Mouse (Mus musculus): Measurements from ENCODE around the gene Syp. TPM values are rescaled to one million over a fixed set of nuclear protein-coding genes. Genes with fewer than 3 reads are reported as not detected.

The Syp gene
- polyA plus RNA-seq, 1 experiment, result 0.33 TPM

DNA sequence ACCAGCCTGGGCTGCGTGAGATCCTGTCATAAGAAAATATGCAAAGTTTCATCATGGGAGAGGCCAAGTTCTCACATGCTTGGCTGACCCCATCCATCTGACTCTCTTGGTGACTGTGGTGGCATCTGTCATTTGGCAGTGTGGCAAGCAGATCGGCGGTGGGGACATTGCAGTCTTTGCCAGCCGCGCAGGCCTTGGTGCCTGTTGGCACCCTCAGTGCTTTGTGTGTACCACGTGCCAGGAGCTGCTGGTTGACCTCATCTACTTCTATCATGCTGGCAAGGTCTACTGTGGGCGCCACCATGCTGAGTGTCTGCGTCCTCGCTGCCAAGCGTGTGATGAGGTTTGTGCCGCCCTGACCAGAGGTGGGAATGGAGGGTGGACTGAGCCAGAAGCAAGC is 26.5 kb downstream of the Syp start:
- H3K4me3 ChIP-seq (ENCODE audit: control insufficient read depth, low read depth, low read length), result no peak overlapping the region
- no peak for TF ChIP-seq POLR2A (IDR thresholded peaks at IDR 0.05; ENCODE audit: control insufficient read depth, low read depth, low read length)
- no peak for TF ChIP-seq CTCF (IDR thresholded peaks at IDR 0.05; ENCODE audit: control insufficient read depth, insufficient read depth, insufficient replicate concordance, low read depth, low read length)
- H3K4me1 ChIP-seq (ENCODE audit: control insufficient read depth, insufficient read depth, low read length), result no peaks in the 10 kb centered on the region
- no peak overlapping the region for H3K27ac ChIP-seq (ENCODE audit: control insufficient read depth, insufficient read depth, low read depth, low read length)
- H3K27me3 ChIP-seq (ENCODE audit: control insufficient read depth, insufficient read depth, low read length), result no peaks in the 10 kb centered on the region
- H3K36me3 ChIP-seq (ENCODE audit: control insufficient read depth, insufficient read depth, low read length), result no peaks in the 10 kb centered on the region

DNA sequence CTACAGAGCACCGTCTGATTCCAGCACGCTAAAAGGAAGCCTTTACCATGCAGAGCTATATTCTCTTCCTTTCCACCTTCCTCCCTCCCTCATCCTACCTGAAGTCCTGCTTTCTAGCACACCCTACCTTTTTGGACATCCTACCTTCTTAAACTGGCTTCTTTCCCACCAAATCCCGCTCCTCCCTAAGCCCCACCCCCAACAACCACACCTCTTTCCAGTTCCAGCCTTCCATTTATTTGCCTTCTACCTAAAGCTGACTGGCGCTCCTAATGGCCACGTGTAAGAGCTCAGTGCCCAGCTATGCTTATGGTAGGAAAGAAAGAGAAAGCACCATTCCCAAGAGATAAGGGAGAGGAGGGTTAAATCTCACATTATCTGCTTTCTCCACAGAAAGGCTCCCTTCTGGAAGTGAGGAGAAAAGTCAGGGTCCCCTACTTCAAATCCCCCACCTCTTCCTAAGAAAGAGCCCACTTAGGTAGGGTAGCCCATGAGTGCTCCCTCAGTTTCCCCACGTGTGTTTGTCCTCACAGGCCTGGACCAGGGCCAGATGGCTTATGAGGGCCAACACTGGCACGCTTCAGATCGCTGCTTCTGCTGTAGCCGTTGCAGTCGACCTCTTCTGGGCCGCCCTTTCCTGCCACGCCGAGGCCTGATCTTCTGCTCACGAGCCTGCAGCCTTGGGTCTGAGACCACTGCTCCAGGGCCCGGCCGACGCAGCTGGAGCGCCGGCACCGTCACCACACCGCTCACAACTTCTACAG is 27.6 kb downstream of the Syp start:
- TF ChIP-seq CTCF (IDR thresholded peaks at IDR 0.05; ENCODE audit: control insufficient read depth, insufficient read depth, insufficient replicate concordance, low read depth, low read length), result no peak
- no peak for TF ChIP-seq POLR2A (IDR thresholded peaks at IDR 0.05; ENCODE audit: control insufficient read depth, low read depth, low read length)

DNA sequence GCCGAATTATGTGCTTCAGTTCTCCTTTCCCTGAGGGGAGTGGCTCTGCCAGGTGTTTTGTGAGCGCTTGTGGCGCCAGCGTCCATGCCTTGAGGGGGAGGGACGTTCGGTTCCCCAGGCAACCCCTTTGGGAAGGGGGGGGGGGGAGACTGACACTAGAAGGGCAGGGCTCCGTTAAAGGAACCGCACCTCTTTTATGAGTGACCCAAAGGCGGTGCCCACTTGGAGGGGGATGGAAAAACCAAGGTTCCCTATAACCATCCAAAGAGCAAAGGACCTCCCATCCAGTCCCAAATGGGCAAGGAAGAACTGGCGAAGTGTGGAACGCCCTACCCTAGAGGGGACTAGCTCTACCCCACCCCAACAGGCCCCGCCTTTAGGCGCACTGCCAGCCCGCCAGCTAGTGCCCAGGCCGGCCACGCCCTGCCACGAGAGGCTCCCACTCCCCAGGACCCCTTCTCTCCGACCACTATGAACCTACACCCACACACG is 32.2 kb downstream of the Syp start:
- Histone ChIP-seq H3K4me3 (ENCODE audit: control insufficient read depth, low read depth, low read length) (peak overlapping the region; percentile 84), H3K4me1 (ENCODE audit: control insufficient read depth, insufficient read depth, low read length) (peaks cover 25% of the 10 kb centered on the region), H3K27me3 (ENCODE audit: control insufficient read depth, insufficient read depth, low read length) (no peaks in the 10 kb centered on the region), H3K27ac (ENCODE audit: control insufficient read depth, insufficient read depth, low read depth, low read length) (peak overlapping the region; percentile 78), H3K36me3 (ENCODE audit: control insufficient read depth, insufficient read depth, low read length) (no peaks in the 10 kb centered on the region)
- TF ChIP-seq CTCF (IDR thresholded peaks at IDR 0.05; ENCODE audit: control insufficient read depth, insufficient read depth, insufficient replicate concordance, low read depth, low read length) (no peak), POLR2A (IDR thresholded peaks at IDR 0.05; ENCODE audit: control insufficient read depth, low read depth, low read length) (no peak)

More for the DNA sequence above, 27.6 kb downstream of the Syp start:
- Histone ChIP-seq H3K4me3 (ENCODE audit: control insufficient read depth, low read depth, low read length) (no peak overlapping the region), H3K36me3 (ENCODE audit: control insufficient read depth, insufficient read depth, low read length) (no peaks in the 10 kb centered on the region), H3K4me1 (ENCODE audit: control insufficient read depth, insufficient read depth, low read length) (peaks cover 5% of the 10 kb centered on the region), H3K27me3 (ENCODE audit: control insufficient read depth, insufficient read depth, low read length) (no peaks in the 10 kb centered on the region), H3K27ac (ENCODE audit: control insufficient read depth, insufficient read depth, low read depth, low read length) (no peak overlapping the region)

DNA sequence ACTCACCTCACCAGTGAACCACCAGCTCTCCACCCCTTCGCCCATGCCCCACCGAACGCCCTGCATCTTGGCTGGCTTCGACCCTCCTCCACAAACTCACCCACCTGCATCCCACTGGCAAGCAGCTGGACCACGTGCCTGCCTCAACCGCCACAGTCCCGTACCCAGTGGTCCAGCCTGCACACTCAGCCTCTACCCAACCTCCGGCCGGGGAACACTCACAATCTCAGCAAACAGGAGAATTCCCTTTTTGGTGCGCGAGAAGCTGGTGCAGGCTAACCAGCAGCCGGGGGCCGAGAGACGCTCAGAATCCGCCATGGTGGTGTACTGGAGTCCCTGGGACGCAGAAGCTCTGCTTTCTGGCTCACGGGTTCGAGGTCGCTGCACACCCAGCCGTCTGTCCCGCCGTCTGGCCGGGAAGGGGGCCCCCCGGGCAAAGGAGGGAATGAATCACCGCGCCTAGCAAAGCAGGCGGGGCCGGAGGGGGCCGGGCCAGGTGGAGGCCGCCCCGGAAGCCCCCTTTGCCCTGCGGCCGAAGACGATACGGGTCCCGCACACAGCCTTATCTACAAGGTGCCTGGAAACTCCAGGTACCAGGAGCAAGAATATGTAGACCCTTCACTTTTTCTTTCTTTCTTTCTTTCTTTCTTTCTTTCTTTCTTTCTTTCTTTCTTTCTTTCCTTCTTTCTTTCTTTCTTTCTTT is 32.8 kb downstream of the Syp start, which contains the start of gene Plp2:
Gene Plp2, minus strand, starts transcription at position 470 of the 703 bp plus-strand sequence.
- peaks cover 25% of the 10 kb centered on the region for H3K4me1 ChIP-seq (ENCODE audit: control insufficient read depth, insufficient read depth, low read length)
- H3K4me3 ChIP-seq (ENCODE audit: control insufficient read depth, low read depth, low read length), result peak within 1 kb of the TSS; percentile 84
- no peaks in the 10 kb centered on the region for H3K27me3 ChIP-seq (ENCODE audit: control insufficient read depth, insufficient read depth, low read length)
- TF ChIP-seq CTCF (IDR thresholded peaks at IDR 0.05; ENCODE audit: control insufficient read depth, insufficient read depth, insufficient replicate concordance, low read depth, low read length), result no peak
- no peak for TF ChIP-seq POLR2A (IDR thresholded peaks at IDR 0.05; ENCODE audit: control insufficient read depth, low read depth, low read length)
- H3K27ac ChIP-seq (ENCODE audit: control insufficient read depth, insufficient read depth, low read depth, low read length), result peak within 1 kb of the TSS; percentile 78
- no peaks in the 10 kb centered on the region for H3K36me3 ChIP-seq (ENCODE audit: control insufficient read depth, insufficient read depth, low read length)

DNA sequence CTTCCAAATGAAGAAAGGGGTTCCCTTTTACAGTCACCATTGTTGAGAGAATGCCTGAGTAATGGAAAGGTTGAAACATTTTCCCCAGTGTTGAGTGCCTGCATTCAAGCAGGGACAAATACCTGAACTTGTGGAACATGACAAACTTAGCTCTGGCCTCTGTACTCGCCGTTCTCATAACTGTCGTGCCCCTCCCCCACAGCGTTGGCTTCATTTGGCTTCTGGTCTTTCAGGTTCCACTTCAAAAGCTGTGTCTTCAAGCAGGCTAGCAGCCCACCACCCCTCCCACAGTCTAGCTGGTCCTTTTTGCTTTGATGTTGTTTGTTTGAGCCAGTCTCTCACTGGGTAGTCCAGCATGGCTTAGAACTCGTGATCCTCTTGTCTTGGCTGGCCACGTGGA is 34.5 kb downstream of the Syp start:
- no peaks in the 10 kb centered on the region for H3K36me3 ChIP-seq (ENCODE audit: control insufficient read depth, insufficient read depth, low read length)
- H3K27me3 ChIP-seq (ENCODE audit: control insufficient read depth, insufficient read depth, low read length), result no peaks in the 10 kb centered on the region
- no peak for TF ChIP-seq CTCF (IDR thresholded peaks at IDR 0.05; ENCODE audit: control insufficient read depth, insufficient read depth, insufficient replicate concordance, low read depth, low read length)
- TF ChIP-seq POLR2A (IDR thresholded peaks at IDR 0.05; ENCODE audit: control insufficient read depth, low read depth, low read length), result no peak
- H3K4me3 ChIP-seq (ENCODE audit: control insufficient read depth, low read depth, low read length), result no peak overlapping the region
- H3K4me1 ChIP-seq (ENCODE audit: control insufficient read depth, insufficient read depth, low read length), result peaks cover 25% of the 10 kb centered on the region
- H3K27ac ChIP-seq (ENCODE audit: control insufficient read depth, insufficient read depth, low read depth, low read length), result no peak overlapping the region

DNA sequence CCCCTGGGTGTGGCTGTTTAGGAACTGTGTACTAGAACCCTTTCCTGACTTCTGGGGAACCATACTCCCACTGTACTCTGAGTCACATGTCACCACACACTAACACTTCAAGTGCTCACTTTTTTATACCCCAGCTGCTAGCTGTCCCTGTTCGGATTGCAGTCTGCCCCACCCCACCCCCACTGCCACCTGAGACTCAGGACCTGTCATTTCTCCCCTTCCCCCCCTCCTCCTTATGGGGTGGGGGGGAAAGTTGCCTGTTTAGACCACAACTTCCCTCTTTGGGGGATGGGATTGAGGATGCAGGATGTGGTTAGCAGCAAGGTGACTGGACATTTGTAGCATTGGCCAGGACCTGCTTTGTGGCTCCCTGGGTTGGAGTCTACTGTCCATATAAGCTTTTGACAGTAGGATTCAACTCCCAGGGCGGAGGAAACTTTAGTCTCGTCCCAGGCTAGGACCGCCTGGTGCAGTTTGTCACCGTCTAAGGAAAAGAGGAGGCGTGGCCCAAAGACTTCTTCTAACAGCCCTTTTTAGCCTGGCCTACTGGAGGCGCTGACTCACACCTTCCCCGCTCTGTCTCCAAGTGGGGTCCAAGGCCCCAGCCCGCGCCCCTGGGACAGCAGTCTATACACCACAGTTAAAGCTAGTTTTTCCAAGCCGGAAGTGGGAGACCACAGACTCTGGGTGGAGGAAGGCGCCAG is 35.5 kb downstream of the Syp start:
- no peak for TF ChIP-seq CTCF (IDR thresholded peaks at IDR 0.05; ENCODE audit: control insufficient read depth, insufficient read depth, insufficient replicate concordance, low read depth, low read length)
- TF ChIP-seq POLR2A (IDR thresholded peaks at IDR 0.05; ENCODE audit: control insufficient read depth, low read depth, low read length), result no peak
- no peaks in the 10 kb centered on the region for H3K27me3 ChIP-seq (ENCODE audit: control insufficient read depth, insufficient read depth, low read length)
- no peak overlapping the region for H3K27ac ChIP-seq (ENCODE audit: control insufficient read depth, insufficient read depth, low read depth, low read length)
- H3K4me1 ChIP-seq (ENCODE audit: control insufficient read depth, insufficient read depth, low read length), result peaks cover 25% of the 10 kb centered on the region
- no peaks in the 10 kb centered on the region for H3K36me3 ChIP-seq (ENCODE audit: control insufficient read depth, insufficient read depth, low read length)
- H3K4me3 ChIP-seq (ENCODE audit: control insufficient read depth, low read depth, low read length), result no peak overlapping the region

All from testis, adult 2 months (tissue).